Mouse (Mus musculus) stomach, embryonic 14.5 days (tissue): ENCODE data around the gene Zbtb45. TPM values are rescaled to one million over a fixed set of nuclear protein-coding genes. Genes with fewer than 3 reads are reported as not detected.

Experiments used
- ATAC-seq: fragments of 200-750 bp; cut with Nextera tagmentation; 2 replicates; pipeline ENCODE4 v1.8.0; 2017; ENCODE audit warnings: low read depth, moderate TSS enrichment; ENCODE audit not compliant: insufficient number of reproducible peaks, insufficient read depth, low FRiP score
- H3K27ac ChIP-seq: fragments of 300-500 bp; sonication (generic); 2 replicates; pipeline ENCODE4 v1.5.1; 2014; ENCODE audit warnings: mild to moderate bottlenecking, low read length, moderate library complexity, mixed read lengths
- H3K27me3 ChIP-seq: fragments of 300-500 bp; sonication (generic); 2 replicates; pipeline ENCODE4 v1.6.1; 2014; ENCODE audit warnings: low read length, control low read depth, mixed read lengths; ENCODE audit not compliant: control insufficient read depth, insufficient read depth
- H3K36me3 ChIP-seq: fragments of 300-500 bp; sonication (generic); 2 replicates; pipeline ENCODE4 v1.6.1; 2014; ENCODE audit warnings: mild to moderate bottlenecking, control low read depth, low read length, moderate library complexity, mixed read lengths; ENCODE audit not compliant: control insufficient read depth, insufficient read depth
- H3K4me1 ChIP-seq: fragments of 300-500 bp; sonication (generic); 2 replicates; pipeline ENCODE4 v1.6.1; 2014; ENCODE audit warnings: low read length, control low read depth, mixed read lengths; ENCODE audit not compliant: control insufficient read depth, insufficient read depth
- H3K4me2 ChIP-seq: fragments of 300-500 bp; sonication (generic); replicated peaks from 2 replicates; pipeline ENCODE4 v1.6.1; 2014; ENCODE audit warnings: low read depth, low read length, control low read depth
- H3K4me3 ChIP-seq: fragments of 300-500 bp; sonication (generic); 2 replicates; pipeline ENCODE4 v1.5.1; 2014; ENCODE audit warnings: low read depth, low read length, control low read depth
- H3K9ac ChIP-seq: fragments of 300-500 bp; sonication (generic); replicated peaks from 2 replicates; pipeline ENCODE4 v1.6.1; 2014; ENCODE audit warnings: low read depth, mild to moderate bottlenecking, control low read depth, low read length, moderate library complexity, mixed read lengths
- H3K9me3 ChIP-seq: fragments of 300-500 bp; sonication (generic); 2 replicates; pipeline ENCODE4 v1.6.1; 2016; ENCODE audit warnings: low read depth, low read length, control low read depth; ENCODE audit not compliant: control insufficient read depth
- WGBS: fragments of 180-500 bp; shearing (Covaris S2); extraction: QIAGEN DNeasy Blood & Tissue Kit; methylation state at CpG from one replicate; pipeline ENCODE4 v1.1.7; 2014; 5-methylcytosine and 5-hydroxymethylcytosine counted together
- polyA plus RNA-seq: library from polyadenylated mRNA; unstranded; fragments of >200 nt; fragmentation: Nextera tagmentation; extraction: Ambion mirVana; gene quantifications from 2 replicates; pipeline ENCODE4 v1.2.1, GENCODE M21; 2014

Gene Zbtb45
- polyA plus RNA-seq, 1 experiment from 2014 or later: 21.3 TPM

DNA sequence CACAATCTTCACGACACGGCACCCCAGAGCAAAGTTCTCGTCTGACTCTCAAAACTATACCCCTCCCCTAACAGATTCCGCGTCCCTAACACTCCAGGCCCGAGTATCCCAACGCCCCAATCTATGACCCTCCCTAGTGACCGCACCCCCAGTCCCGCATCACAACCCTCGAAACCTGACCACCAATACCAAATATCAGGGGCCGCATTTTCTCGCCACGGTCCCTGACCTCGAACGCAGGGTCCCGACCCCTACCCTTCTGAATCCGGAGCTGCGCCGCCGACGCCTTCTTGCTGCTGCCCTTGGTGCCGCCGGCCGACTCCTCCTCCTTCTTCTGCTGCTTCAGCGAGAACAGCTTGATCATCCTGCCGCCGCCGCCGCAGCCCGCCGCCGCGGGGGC lies 27.5 kb upstream of the Zbtb45 start:
- H3K4me1 ChIP-seq: peaks cover 33% of the 10 kb centered on the region
- H3K27ac ChIP-seq: peak overlapping the region; percentile 100
- peaks cover 24% of the 10 kb centered on the region for H3K36me3 ChIP-seq
- under 1% methylated on average over 32 of the region's 33 CpGs for WGBS
- peak overlapping the region; percentile 84 for H3K4me2 ChIP-seq
- H3K27me3 ChIP-seq: no peaks in the 10 kb centered on the region; the same call in 1 of the 2 replicates
- ATAC-seq: 0 out of 2 replicates have a peak, but pooled peaks have one; percentile 0
- H3K9me3 ChIP-seq: no peaks in the 10 kb centered on the region
- peak overlapping the region; percentile 93 for H3K9ac ChIP-seq
- peak overlapping the region; percentile 51 for H3K4me3 ChIP-seq

DNA sequence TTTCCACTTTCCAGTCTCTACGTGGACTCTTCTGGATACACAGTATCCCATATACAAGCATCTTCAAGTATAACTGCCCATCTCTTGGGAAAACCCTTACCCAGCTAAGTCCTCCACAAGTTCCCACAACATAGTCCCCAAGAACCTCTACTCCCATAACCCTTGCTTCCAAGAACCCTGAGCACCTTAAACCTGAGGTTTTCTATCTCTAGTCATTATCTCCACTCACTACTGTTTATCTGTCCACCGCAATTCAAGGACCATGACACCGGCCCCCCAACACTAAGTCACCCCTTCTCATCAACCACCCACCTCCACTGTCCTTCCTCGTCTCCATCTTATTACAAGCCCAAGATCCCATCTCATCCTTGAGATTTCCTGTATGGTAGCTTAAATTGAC lies 27.0 kb upstream of the Zbtb45 start:
- 30% methylated on average over 4 of the region's 4 CpGs for WGBS
- Histone ChIP-seq H3K4me2 (peak overlapping the region; percentile 84), H3K27ac (no peak overlapping the region), H3K36me3 (peaks cover 30% of the 10 kb centered on the region), H3K9me3 (no peaks in the 10 kb centered on the region), H3K4me3 (peak overlapping the region; percentile 51), H3K4me1 (peaks cover 33% of the 10 kb centered on the region), H3K27me3 (no peaks in the 10 kb centered on the region), H3K9ac (peak overlapping the region; percentile 93)
- ATAC-seq: no peak

DNA sequence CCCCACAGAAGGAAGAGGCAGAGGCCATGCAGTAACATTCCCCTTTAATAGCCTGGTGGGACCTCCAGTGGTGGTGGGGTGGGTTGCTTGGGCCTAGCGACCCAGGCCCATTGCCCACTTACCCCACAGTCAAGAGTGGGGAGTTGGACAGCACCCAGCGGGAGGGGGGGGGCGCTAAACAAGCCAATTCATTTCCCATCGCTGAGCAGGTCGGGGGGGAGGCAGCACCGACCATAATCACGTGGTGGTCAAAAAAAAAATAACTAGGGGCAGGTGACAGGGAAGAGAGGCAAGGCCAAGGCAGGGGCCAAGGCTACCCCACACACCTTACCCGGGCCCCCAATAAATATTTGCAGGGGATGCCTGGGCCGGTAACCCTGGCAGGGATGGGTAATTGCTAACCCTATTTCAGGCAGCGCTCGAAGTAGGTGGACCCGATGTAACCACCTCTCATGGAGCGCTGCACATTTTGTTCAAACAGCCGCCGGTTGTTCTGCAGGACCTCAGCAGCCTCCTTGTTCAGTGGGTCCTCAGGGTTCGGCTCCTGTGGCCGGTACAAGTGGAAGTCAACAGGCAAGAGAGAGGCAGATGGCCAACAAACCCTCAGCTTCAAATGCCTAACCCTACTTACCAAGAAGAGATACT lies 25.5 kb upstream of the Zbtb45 start:
- no peak for ATAC-seq
- H3K4me1 ChIP-seq: peaks cover 33% of the 10 kb centered on the region
- 83% methylated on average over 17 of the region's 17 CpGs for WGBS
- H3K27ac ChIP-seq: peak overlapping the region; percentile 90; the same call in 1 of the 2 replicates
- H3K4me2 ChIP-seq: 0 out of 2 replicates have a peak overlapping the region, but pooled peaks have one; percentile 91
- no peaks in the 10 kb centered on the region for H3K9me3 ChIP-seq
- H3K4me3 ChIP-seq: peak overlapping the region; percentile 45; the same call in 1 of the 2 replicates
- H3K27me3 ChIP-seq: no peaks in the 10 kb centered on the region
- peaks cover 44% of the 10 kb centered on the region for H3K36me3 ChIP-seq
- no peak overlapping the region for H3K9ac ChIP-seq

DNA sequence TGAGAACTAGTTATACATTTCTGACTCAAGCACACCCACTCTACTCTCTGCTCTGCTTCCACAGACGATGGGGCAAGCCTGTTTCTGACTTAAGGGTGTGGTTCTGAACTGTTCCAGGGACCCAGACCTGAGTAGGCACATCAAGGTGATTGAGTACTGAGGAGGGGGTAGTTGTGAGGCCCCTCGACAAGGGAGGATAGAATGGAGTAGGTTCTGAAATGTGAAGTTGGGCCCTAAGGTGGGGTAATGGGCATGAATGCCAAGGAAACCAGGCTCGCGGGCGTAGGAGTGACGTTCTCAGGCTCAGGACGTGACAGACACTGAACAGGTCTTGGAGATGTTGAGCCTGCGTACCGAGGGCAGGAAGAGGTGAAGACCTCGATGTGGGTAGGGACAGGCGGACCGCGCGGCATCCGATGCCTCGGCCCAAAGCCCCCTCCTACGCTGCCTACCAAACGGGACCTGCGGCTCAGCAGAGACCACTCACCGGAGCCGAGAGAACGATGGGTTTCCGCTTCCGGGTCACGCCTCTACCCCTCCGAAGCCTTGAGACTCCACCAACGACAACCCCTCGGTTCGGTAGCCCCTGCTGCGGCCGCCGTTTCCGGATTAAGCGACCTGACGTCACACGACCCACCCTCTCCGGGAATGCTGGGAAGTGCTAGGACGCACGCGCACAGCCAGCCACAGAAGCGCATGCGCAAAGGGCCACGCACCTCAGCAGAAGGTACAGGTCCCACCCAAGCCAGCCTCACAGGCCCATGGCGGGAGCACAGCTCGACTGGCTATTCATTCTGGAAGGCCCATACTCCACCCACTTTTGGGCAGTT lies 24.5 kb upstream of the Zbtb45 start, which contains the start of gene Chmp2a:
TSS of gene Chmp2a (minus strand) at position 660 of the 830 bp plus-strand sequence.
- Histone ChIP-seq H3K4me3 (peak within 1 kb of the TSS; percentile 45), H3K9me3 (no peaks in the 10 kb centered on the region), H3K4me2 (peak within 1 kb of the TSS; percentile 91), H3K4me1 (peaks cover 31% of the 10 kb centered on the region), H3K27ac (peak within 1 kb of the TSS; percentile 90), H3K27me3 (no peaks in the 10 kb centered on the region), H3K36me3 (peaks cover 53% of the 10 kb centered on the region), H3K9ac (peak within 1 kb of the TSS; percentile 81)
- ATAC-seq: peak; percentile 81
- under 1% methylated on average over 45 of the region's 45 CpGs for WGBS

DNA sequence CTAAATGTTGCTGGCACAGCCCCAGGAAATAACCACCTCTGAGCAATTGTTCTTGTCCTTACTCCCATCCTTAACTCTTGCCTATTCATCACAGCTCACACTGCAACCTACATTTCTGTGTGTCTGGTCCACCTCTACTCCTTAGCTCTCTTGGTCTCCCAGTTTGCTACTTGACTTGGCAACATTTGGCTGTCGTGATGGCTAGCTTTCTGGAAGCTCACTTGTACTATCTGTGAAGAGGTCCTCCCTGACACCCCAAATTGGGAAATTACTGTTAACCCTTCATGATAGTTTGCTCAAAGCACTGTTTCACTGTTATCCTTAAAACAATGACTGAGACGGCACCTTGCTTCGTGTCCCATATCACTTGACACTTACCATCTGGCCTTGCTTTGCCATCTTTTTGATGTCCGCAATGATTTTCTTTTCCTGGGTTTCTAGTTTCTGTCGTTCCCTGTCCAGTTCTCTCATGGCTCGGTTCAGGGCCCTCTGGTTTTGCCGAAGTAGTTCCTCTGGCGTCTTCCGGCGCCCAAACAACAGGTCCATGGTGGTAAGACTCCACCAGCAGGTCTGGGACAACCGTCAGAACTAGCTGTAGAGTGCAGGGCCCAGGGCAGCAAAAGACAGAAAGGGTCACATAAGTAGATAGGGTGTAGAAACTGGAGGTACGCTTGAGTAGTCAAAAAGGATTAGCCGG lies 23.8 kb upstream of the Zbtb45 start:
- H3K9ac ChIP-seq: peak overlapping the region; percentile 81
- WGBS: 46% methylated on average over 13 of the region's 13 CpGs
- no peaks in the 10 kb centered on the region for H3K27me3 ChIP-seq
- H3K4me3 ChIP-seq: peak overlapping the region; percentile 45
- no peaks in the 10 kb centered on the region for H3K9me3 ChIP-seq
- peaks cover 24% of the 10 kb centered on the region for H3K4me1 ChIP-seq
- peak overlapping the region; percentile 91 for H3K4me2 ChIP-seq
- no peak for ATAC-seq
- peak overlapping the region; percentile 90 for H3K27ac ChIP-seq
- peaks cover 61% of the 10 kb centered on the region for H3K36me3 ChIP-seq

DNA sequence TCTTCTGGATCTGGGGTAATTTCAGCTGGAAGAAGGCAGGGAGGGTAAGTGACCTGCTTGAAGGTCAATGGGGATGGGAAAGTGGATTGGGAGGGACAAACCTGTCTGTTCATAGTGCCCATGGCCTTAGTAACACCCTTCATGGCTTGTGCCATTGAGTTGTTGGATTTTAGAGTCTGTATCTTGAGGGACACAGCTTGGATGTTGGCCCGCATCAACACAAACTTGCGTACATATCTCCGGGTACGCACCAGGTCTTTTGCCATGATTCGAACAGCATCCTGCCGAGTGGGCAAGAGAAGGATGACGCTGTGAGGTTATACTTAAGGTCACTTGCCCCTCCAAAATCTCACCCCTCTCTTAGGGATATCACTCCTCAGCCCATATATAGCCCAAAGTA lies 22.7 kb upstream of the Zbtb45 start:
- Histone ChIP-seq H3K4me1 (peaks cover 23% of the 10 kb centered on the region), H3K4me2 (no peak overlapping the region), H3K27ac (no peak overlapping the region), H3K9me3 (no peaks in the 10 kb centered on the region), H3K27me3 (no peaks in the 10 kb centered on the region), H3K36me3 (peaks cover 72% of the 10 kb centered on the region), H3K9ac (no peak overlapping the region), H3K4me3 (no peak overlapping the region)
- WGBS: 90% methylated on average over 7 of the region's 7 CpGs
- ATAC-seq: no peak

DNA sequence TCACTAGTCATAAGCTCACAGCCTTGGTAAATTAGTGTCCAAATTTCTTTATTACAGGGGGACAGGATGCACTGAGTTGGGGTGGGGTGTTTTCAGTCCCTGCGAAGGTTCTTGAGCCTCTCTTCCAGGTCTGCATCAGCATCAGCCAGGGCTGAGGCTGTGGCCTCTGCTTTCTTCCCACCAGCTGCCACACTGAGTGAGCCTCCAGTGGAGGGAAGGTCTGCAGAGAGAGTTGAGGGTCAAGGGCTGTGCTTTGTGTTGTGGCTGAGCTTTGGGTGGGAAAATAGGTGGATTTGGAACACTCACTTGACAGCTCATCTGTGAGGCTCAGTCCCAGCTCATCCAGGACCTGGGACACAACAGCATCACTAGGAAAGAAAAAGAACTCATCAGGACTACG lies 22.1 kb upstream of the Zbtb45 start:
- Histone ChIP-seq H3K36me3 (peaks cover 77% of the 10 kb centered on the region), H3K9me3 (no peaks in the 10 kb centered on the region)
- 81% methylated on average over 2 of the region's 2 CpGs for WGBS

DNA sequence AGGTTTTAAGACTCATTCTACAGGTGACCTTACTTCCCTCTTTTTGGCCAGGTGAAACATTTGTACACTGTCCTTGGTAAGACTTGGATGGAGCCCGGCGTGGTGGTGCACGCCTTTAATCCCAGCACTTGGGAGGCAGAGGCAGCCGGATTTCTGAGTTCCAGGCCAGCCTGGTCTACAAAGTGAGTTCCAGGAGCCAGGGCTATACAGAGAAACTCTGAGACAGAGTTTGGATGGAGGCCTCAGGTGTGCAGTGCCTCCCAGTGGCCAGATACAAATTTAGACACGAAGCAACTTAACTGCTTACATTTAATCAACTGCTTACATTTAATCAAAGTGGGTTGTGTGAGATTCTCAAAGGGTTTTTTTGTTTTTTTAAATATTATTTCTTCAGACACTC lies 21.2 kb upstream of the Zbtb45 start:
- H3K4me1 ChIP-seq: peaks cover 21% of the 10 kb centered on the region
- no peak for ATAC-seq
- H3K36me3 ChIP-seq: peaks cover 82% of the 10 kb centered on the region
- 71% methylated on average over 5 of the region's 5 CpGs for WGBS
- no peak overlapping the region for H3K4me2 ChIP-seq
- H3K27ac ChIP-seq: no peak overlapping the region
- no peaks in the 10 kb centered on the region for H3K27me3 ChIP-seq
- no peaks in the 10 kb centered on the region for H3K9me3 ChIP-seq
- no peak overlapping the region for H3K4me3 ChIP-seq
- H3K9ac ChIP-seq: no peak overlapping the region

More for the DNA sequence above, 22.1 kb upstream of the Zbtb45 start:
- no peak overlapping the region for H3K4me3 ChIP-seq
- no peak for ATAC-seq
- H3K9ac ChIP-seq: no peak overlapping the region
- peaks cover 23% of the 10 kb centered on the region for H3K4me1 ChIP-seq
- H3K4me2 ChIP-seq: no peak overlapping the region
- H3K27ac ChIP-seq: no peak overlapping the region
- no peaks in the 10 kb centered on the region for H3K27me3 ChIP-seq
